Mouse (Mus musculus) hindbrain, embryonic 13.5 days (tissue): ENCODE results near the gene Grip1. TPM values are rescaled to one million over a fixed set of nuclear protein-coding genes. Genes with fewer than 3 reads are reported as not detected.

Source experiments
- ATAC-seq: fragments of 200-750 bp; cut with Nextera tagmentation; 2 replicates; pipeline ENCODE4 v1.8.0; 2017; ENCODE audit warnings: moderate TSS enrichment; ENCODE audit not compliant: low FRiP score
- H3K27ac ChIP-seq: fragments of 300-500 bp; sonication (generic); 2 replicates; pipeline ENCODE4 v1.5.1; 2015; ENCODE audit warnings: inconsistent platforms, mild to moderate bottlenecking, moderate library complexity
- H3K27me3 ChIP-seq: fragments of 300-500 bp; sonication (generic); 2 replicates; pipeline ENCODE4 v1.6.1; 2015; ENCODE audit warnings: mild to moderate bottlenecking, inconsistent platforms
- H3K36me3 ChIP-seq: fragments of 300-500 bp; sonication (generic); 2 replicates; pipeline ENCODE4 v1.6.1; 2015; ENCODE audit warnings: mild to moderate bottlenecking, inconsistent platforms
- H3K4me1 ChIP-seq: fragments of 300-500 bp; sonication (generic); replicated peaks from 2 replicates; pipeline ENCODE4 v1.6.1; 2015; ENCODE audit warnings: inconsistent platforms
- H3K4me2 ChIP-seq: fragments of 300-500 bp; sonication (generic); 2 replicates; pipeline ENCODE4 v1.6.1; 2015; ENCODE audit warnings: inconsistent platforms, mild to moderate bottlenecking, moderate library complexity
- H3K4me3 ChIP-seq: fragments of 300-500 bp; sonication (generic); 2 replicates; pipeline ENCODE4 v1.5.1; 2015; ENCODE audit warnings: mild to moderate bottlenecking, inconsistent platforms
- H3K9ac ChIP-seq: fragments of 300-500 bp; sonication (generic); 2 replicates; pipeline ENCODE4 v1.6.1; 2015; ENCODE audit warnings: mild to moderate bottlenecking, inconsistent platforms
- H3K9me3 ChIP-seq: fragments of 300-500 bp; sonication (generic); 2 replicates; pipeline ENCODE4 v1.6.1; 2016; ENCODE audit warnings: inconsistent platforms
- WGBS: fragments of 180-500 bp; shearing (Covaris S2); methylation state at CpG from one replicate; pipeline ENCODE4 v1.1.7; 2015; 5-methylcytosine and 5-hydroxymethylcytosine counted together
- polyA plus RNA-seq: library from polyadenylated mRNA; unstranded; fragments of >200 nt; fragmentation: Nextera tagmentation; extraction: Ambion mirVana; gene quantifications from 2 replicates; pipeline ENCODE4 v1.2.1, GENCODE M21; 2015

The Grip1 gene
- polyA plus RNA-seq, 1 experiment from 2014 or later, result 17.7 TPM

DNA sequence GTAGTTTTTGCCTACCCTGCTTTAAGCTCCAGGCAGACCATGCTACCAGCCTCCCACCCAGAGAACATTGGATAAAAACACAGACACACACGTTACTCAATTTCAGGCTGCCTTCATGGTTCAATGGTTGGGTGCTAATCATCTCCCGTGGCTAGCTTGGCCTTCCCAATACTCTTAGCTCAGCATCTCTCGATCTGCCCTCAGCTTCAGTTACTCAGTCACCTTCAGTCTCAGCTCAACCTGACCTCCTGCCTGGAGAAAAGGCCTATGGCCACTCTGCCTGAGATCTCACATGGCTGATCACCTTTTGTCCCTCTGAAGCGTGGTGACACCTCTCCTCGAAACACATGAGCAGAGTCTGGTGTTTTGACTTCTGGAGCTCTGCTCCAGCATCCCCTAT, 379.7 kb downstream of the Grip1 start:
- ATAC-seq, result no peak
- Histone ChIP-seq H3K36me3 (peaks cover 8% of the 10 kb centered on the region; the same call in 1 of the 2 replicates), H3K27me3 (no peaks in the 10 kb centered on the region), H3K27ac (no peak overlapping the region), H3K4me1 (peaks cover 12% of the 10 kb centered on the region), H3K9ac (no peak overlapping the region), H3K9me3 (peaks cover 4% of the 10 kb centered on the region; the same call in 1 of the 2 replicates), H3K4me3 (no peak overlapping the region), H3K4me2 (no peak overlapping the region)
- WGBS, result 78% methylated on average over 5 of the region's 5 CpGs

DNA sequence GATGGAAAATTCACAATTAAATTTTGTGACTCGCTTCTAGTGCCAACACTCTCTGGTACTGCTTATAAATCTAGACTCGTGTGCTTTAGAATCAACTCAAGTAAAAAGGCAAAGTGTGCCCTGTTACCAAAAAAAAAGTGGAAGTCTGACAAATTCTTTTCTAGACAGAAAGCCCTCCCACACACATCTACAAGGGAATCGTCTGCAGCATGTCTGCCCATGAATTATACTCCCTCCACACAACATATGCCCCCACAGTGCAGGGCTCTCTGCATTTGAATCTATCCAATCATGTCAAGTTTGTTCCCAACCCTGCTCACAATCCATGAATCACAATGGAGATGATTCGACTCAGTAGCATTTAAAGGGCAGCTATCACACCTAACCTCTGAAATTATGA, 380.5 kb downstream of the Grip1 start:
- Histone ChIP-seq H3K4me2 (no peak overlapping the region), H3K9ac (no peak overlapping the region), H3K27me3 (no peaks in the 10 kb centered on the region), H3K4me1 (peaks cover 17% of the 10 kb centered on the region), H3K9me3 (no peaks in the 10 kb centered on the region; the same call in 1 of the 2 replicates), H3K36me3 (peaks cover 4% of the 10 kb centered on the region; the same call in 1 of the 2 replicates), H3K27ac (no peak overlapping the region), H3K4me3 (no peak overlapping the region)
- 64% methylated on average over 4 of the region's 4 CpGs for WGBS
- ATAC-seq, result no peak

DNA sequence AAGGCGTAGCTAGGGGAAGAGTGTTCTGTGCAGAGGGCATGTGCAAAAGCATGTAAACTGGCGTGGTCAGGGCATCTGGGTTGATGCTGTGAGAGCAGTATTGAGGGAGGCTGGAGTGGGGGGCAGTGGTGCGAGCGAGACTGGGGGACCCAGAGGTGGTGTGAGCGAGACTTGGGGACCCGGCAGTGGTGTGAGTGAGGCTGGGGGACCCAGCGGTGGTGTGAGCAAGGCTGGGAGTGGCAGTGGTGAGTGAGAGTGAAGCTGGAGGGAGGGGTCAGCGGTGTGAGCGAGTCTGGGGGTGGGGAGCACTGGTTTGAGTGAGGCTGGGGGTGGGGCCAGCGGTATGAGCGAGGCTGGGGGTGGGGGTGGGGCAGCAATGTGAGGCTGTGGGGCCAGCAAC, 386.0 kb downstream of the Grip1 start:
- Histone ChIP-seq H3K27ac (no peak overlapping the region), H3K9me3 (no peaks in the 10 kb centered on the region), H3K27me3 (no peaks in the 10 kb centered on the region), H3K4me3 (no peak overlapping the region), H3K9ac (no peak overlapping the region), H3K4me2 (no peak overlapping the region), H3K4me1 (peaks cover 19% of the 10 kb centered on the region), H3K36me3 (no peaks in the 10 kb centered on the region)
- 84% methylated on average over 11 of the region's 11 CpGs for WGBS
- ATAC-seq, result no peak; the same call in 1 of the 2 replicates

DNA sequence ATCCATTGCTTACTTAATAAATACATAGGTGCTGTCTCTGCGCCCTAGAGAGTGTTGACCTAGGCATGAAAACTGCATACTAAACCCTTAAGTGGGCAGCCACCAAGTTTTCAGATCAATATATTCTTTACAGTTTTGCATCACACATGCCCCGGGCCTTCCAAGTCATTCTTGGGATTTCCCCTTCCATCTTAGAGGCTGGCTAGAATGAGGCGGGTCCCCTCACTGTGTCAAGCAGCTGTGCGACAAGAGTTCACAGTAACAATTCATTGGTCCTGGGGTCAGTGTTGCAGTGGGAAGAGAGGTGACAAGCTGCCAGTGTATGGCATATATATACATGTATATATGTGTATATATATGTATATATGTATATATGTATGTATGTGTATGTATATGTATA, 388.4 kb downstream of the Grip1 start:
- no peak for ATAC-seq
- no peaks in the 10 kb centered on the region for H3K27me3 ChIP-seq
- WGBS, result 90% methylated on average over 4 of the region's 4 CpGs

DNA sequence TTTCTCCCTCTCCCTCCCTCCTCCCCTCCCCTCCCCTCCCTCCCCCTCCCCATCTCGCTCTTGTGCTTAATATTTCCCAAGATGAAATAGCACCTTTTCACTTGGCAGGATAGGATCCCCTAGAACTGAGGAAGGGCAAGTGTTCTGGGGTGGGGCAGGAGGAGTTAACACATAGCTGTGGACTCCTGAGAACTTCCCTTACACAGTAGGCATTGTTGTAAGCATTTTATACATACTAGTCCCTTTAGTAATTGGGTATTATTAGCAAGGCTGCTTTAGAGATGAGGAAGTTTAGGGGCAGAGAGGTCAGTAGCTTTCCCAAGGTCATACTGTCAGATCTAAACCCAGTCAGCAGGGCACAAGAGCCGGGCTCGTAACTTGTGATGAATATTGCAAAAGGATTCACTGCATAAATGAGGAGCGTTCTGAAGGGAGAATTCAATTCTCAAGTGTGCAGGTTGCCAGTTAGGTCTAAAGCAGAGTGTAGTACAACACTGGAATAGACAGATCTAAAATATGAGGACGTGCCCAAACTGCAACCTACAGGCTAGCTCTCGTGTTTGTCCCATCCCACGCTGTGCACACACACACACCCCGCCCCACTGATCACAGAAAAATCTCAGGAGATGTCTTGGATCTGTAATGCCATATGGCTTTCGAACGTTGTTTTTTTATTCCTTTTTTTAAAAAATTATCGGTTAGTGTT, 392.2 kb downstream of the Grip1 start:
- no peak overlapping the region for H3K9ac ChIP-seq
- no peaks in the 10 kb centered on the region for H3K36me3 ChIP-seq
- no peak overlapping the region for H3K4me3 ChIP-seq
- no peaks in the 10 kb centered on the region for H3K9me3 ChIP-seq
- no peak overlapping the region for H3K27ac ChIP-seq
- no peak for ATAC-seq
- no peaks in the 10 kb centered on the region for H3K27me3 ChIP-seq
- WGBS, result 73% methylated on average over 11 of the region's 11 CpGs
- no peak overlapping the region for H3K4me2 ChIP-seq
- H3K4me1 ChIP-seq, result peaks cover 13% of the 10 kb centered on the region

More for the DNA sequence above, 388.4 kb downstream of the Grip1 start:
- Histone ChIP-seq H3K4me2 (no peak overlapping the region), H3K9me3 (no peaks in the 10 kb centered on the region), H3K4me1 (peaks cover 25% of the 10 kb centered on the region), H3K4me3 (no peak overlapping the region), H3K36me3 (no peaks in the 10 kb centered on the region), H3K9ac (no peak overlapping the region), H3K27ac (no peak overlapping the region)

DNA sequence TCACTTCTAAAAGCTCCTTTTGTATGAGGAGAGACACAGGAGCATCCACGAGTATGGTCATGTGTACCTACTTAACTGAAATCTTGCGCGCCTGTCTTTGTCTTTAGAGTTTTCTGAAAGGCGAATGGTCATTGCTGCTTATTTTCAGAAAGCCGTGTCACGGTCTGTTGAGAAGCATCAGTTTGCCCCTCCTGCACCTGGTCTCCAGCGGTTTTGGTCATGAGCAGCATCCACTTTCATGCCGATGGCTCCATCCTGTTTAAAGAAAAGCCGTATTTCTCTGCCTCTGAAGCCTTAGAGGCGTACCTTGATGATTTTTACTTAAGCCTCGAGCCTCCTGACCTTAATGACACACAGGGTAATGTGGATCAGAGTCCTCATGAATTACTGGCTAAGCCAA, 398.0 kb downstream of the Grip1 start:
- ATAC-seq, result no peak
- WGBS, result 87% methylated on average over 11 of the region's 11 CpGs
- Histone ChIP-seq H3K4me3 (no peak overlapping the region), H3K4me1 (0 out of 2 replicates have a peak, but pooled peaks cover 3% of the 10 kb centered on the region), H3K4me2 (no peak overlapping the region), H3K27me3 (no peaks in the 10 kb centered on the region), H3K9ac (no peak overlapping the region), H3K9me3 (no peaks in the 10 kb centered on the region), H3K27ac (no peak overlapping the region), H3K36me3 (no peaks in the 10 kb centered on the region)

DNA sequence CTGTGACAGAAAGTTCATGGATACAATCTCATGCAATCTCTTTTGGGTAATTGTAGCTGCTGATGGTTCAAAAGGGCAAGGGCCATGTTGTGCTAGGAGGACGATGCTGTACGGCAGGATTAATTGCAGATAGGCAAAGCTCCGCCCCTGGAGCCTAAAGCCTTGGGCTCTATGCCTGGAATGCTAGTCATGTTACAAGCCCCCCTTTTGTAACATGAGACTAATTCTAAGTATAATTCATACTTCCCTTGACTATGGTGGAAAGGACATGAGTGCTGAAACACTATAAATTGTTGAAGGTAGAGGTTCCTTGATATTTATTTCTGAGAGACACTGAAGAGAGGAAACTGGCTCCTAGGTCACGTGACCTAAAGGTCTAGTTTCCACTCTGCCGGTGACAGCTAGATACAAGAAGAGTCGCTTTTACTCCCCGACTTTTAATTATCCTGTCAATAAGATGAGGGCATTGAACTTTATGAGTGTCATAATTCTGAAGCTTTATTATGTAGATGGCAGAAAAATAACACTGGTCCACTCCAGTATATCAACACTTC, 399.0 kb downstream of the Grip1 start:
- no peak for ATAC-seq
- Histone ChIP-seq H3K27me3 (no peaks in the 10 kb centered on the region), H3K9me3 (no peaks in the 10 kb centered on the region), H3K9ac (no peak overlapping the region), H3K4me3 (no peak overlapping the region), H3K36me3 (no peaks in the 10 kb centered on the region), H3K27ac (no peak overlapping the region), H3K4me1 (0 out of 2 replicates have a peak, but pooled peaks cover 3% of the 10 kb centered on the region), H3K4me2 (no peak overlapping the region)
- WGBS, result 92% methylated on average over 7 of the region's 7 CpGs

DNA sequence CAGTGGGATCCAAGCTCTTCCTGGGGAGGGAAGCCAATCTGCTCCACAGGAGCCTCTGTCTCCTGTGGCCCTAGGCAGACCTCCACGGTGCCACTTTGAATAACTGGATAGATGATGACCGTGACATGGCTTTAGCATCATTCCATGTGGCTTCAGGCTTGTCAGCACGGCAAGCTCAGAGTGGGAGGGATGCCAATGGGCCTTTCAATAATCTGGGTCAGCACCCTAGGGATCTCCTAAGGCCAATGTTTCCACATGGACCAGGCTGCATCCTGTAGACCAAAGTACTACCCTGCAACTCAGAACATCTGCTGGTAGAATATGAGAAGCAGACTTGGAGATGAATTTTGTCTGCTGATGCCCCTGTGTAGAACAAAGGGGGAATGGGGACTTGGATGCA, 414.1 kb downstream of the Grip1 start:
- no peak overlapping the region for H3K9ac ChIP-seq
- no peak overlapping the region for H3K4me3 ChIP-seq
- no peaks in the 10 kb centered on the region for H3K27me3 ChIP-seq
- no peak overlapping the region for H3K27ac ChIP-seq
- H3K4me1 ChIP-seq, result no peaks in the 10 kb centered on the region
- no peak overlapping the region for H3K4me2 ChIP-seq
- 55% methylated on average over 3 of the region's 3 CpGs for WGBS
- peaks cover 37% of the 10 kb centered on the region for H3K9me3 ChIP-seq
- no peak for ATAC-seq
- peaks cover 27% of the 10 kb centered on the region for H3K36me3 ChIP-seq

DNA sequence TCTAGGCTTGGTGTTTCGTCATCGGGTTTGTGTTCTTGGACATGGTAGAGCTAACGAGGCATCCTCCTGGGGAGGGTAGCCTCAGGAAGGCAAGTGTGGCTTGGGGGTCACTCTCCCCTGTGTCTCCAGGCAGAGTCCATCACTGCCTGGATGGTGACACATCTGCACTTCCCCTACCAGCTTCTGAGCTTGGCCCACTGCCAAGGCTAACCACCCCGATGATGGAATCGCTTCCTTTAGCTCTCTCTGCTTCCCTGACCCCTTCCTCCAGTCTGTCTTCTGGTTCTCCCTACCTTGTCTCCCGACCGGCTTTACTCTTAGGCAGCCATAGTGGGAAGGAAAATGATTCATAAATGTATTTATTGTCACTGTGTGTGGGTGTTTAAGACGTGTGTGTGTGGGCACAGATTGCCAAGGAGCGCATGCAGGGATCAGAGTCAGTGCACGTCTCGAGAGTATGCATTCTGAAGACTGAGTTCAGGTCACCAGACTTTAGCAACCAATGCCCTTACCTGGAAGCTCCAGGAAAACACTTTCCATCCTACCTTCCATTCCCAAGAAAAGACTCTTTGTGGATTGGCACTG, 415.5 kb downstream of the Grip1 start:
- Histone ChIP-seq H3K9ac (no peak overlapping the region), H3K4me3 (no peak overlapping the region), H3K4me2 (no peak overlapping the region), H3K27ac (no peak overlapping the region), H3K36me3 (peaks cover 23% of the 10 kb centered on the region), H3K4me1 (no peaks in the 10 kb centered on the region), H3K9me3 (peaks cover 27% of the 10 kb centered on the region), H3K27me3 (no peaks in the 10 kb centered on the region)
- 90% methylated on average over 11 of the region's 11 CpGs for WGBS
- no peak for ATAC-seq

DNA sequence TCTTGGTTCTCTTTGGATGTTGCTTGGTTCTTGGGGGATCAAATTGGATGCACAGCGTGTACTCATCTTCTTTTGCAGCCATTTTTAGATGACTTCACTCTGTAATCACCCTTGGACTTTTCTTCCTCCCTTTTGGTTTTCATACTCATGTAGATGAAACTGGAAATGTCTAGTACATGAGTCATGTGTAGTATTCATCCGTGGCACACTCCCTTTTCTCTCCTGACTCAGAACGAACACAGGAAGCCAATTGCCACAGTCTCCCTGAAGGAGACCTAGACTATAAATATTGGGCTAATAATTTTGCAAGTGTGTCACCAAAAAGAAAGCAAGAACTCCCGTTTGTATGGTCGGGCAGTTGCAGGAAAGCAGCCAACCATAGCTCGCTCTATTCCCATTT, 423.1 kb downstream of the Grip1 start:
- Histone ChIP-seq H3K4me2 (no peak overlapping the region), H3K27me3 (no peaks in the 10 kb centered on the region), H3K9me3 (no peaks in the 10 kb centered on the region), H3K27ac (no peak overlapping the region), H3K9ac (no peak overlapping the region), H3K4me3 (no peak overlapping the region), H3K4me1 (peaks cover 16% of the 10 kb centered on the region), H3K36me3 (no peaks in the 10 kb centered on the region)
- ATAC-seq, result no peak
- WGBS, result 89% methylated on average over 6 of the region's 6 CpGs

DNA sequence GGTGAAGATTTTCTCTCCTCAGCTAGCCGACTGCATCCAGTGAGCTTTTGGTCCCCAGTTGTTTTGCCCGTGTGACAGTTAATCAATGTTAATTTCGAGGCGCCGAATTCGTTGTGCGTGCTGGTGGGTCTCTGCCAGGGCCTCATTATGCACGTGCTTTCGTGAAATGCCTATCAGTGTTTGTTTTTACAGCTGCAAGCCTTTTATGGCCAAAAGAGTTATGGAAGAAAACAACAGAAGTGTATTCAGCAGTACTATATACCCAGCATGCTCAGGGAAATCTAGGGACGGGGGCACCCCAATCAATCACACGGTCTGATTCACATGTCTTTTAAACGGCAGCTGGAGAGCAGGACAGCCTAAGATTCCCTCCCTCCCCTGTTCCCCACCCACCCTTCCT, 424.7 kb downstream of the Grip1 start:
- Histone ChIP-seq H3K27ac (peak overlapping the region; percentile 76), H3K36me3 (no peaks in the 10 kb centered on the region), H3K4me3 (peak overlapping the region; percentile 13), H3K9ac (0 out of 2 replicates have a peak overlapping the region, but pooled peaks have one; percentile 46), H3K4me1 (peaks cover 16% of the 10 kb centered on the region), H3K4me2 (peak overlapping the region; percentile 46), H3K27me3 (no peaks in the 10 kb centered on the region), H3K9me3 (no peaks in the 10 kb centered on the region)
- WGBS, result 12% methylated on average over 12 of the region's 12 CpGs
- peak; percentile 72 for ATAC-seq

DNA sequence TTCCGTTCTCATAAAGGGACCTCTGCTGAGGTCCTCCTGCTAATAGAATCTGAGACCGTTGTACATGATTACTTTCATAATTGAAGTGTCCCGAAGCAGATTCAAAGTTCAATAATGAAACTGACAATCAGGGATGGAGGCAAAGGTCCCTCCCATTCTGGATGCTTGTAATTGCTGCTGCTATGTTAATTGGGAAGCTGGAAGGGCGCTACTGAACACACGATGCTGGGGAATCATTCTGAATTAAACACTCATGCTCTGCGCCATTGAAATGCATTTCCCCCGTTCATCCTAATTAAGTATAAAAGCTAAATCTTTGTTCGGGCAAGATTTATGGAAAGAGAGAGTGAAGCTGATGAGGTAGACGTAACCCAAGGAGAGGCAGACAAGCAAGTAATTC, 431.0 kb downstream of the Grip1 start:
- Histone ChIP-seq H3K4me2 (no peak overlapping the region), H3K27ac (no peak overlapping the region)

More for the DNA sequence above, 431.0 kb downstream of the Grip1 start:
- Histone ChIP-seq H3K4me3 (no peak overlapping the region), H3K9me3 (no peaks in the 10 kb centered on the region), H3K9ac (no peak overlapping the region), H3K27me3 (no peaks in the 10 kb centered on the region), H3K4me1 (0 out of 2 replicates have a peak, but pooled peaks cover 12% of the 10 kb centered on the region), H3K36me3 (no peaks in the 10 kb centered on the region)
- no peak for ATAC-seq
- 44% methylated on average over 9 of the region's 9 CpGs for WGBS
